Mouse (Mus musculus): ENCODE results near the gene Mgat5. TPM values are rescaled to one million over a fixed set of nuclear protein-coding genes. Genes with fewer than 3 reads are reported as not detected.

Mgat5 gene
- polyA plus RNA-seq, 1 experiment from 2014 or later = 4.0 TPM

GRCm38 (mm10) chr1:127273363-127273762, 68.5 kb downstream of the Mgat5 start:
- no peak overlapping the region for H3K27ac ChIP-seq (replicated peaks)

DNA sequence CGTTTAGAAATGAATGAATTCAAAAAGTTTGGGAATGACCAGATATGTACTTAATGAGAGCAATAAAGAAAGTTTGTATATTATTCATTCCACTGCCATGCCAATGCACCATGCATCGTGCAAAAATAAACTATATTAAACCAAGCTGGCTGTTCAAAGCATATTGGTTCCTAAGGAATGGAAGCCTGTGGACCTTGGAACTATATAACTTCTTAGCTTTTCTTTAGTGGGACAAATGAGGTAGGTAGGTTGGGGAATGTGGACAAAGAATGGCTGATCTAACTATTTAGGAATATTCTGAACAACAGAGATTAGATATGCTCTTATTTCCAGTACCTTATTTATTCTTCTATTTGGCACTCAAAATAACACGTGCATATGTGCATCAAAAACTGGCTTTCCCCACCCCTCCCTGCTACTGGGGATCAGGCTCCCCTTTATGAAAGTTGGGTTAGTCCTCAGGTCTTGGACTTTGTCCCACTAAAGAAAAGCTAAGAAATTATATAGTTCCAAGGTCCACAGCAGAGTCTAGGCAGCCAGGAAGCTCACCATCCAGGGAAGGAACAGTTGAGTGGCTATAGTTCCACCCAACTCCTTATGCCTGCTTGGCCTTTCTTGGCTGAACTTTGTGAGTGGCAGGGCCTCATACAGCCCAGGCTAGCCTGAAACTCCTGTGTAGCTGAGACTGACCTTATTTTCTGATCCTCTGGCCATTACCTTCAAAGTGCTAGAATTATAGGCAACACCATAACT, 70.9 kb downstream of the Mgat5 start:
- Histone ChIP-seq H3K27me3 (ENCODE audit: low read depth, poor library complexity, severe bottlenecking) (no peaks in the 10 kb centered on the region), H3K4me1 (no peaks in the 10 kb centered on the region), H3K9me3 (replicated peaks) (no peaks in the 10 kb centered on the region), H3K4me3 (no peak overlapping the region), H3K27ac (replicated peaks) (no peak overlapping the region), H3K36me3 (peaks cover 14% of the 10 kb centered on the region; the same call in 1 of the 2 replicates)
- no peak for DNase-seq (ENCODE audit: low spot score)
- 94% methylated on average over 3 of the region's 3 CpGs for WGBS

More at GRCm38 (mm10) chr1:127273363-127273762, 68.5 kb downstream of the Mgat5 start:
- DNase-seq (ENCODE audit: low spot score) = no peak
- Histone ChIP-seq H3K4me3 (no peak overlapping the region), H3K36me3 (peaks cover 11% of the 10 kb centered on the region; the same call in 1 of the 2 replicates), H3K4me1 (0 out of 2 replicates have a peak, but pooled peaks cover 3% of the 10 kb centered on the region), H3K9me3 (replicated peaks) (no peaks in the 10 kb centered on the region), H3K27me3 (ENCODE audit: low read depth, poor library complexity, severe bottlenecking) (no peaks in the 10 kb centered on the region)
- WGBS = 92% methylated on average over 5 of the region's 5 CpGs

- no peak overlapping the region for H3K4me3 ChIP-seq
- DNase-seq (ENCODE audit: low spot score) = no peak
- no peak overlapping the region for H3K27ac ChIP-seq (replicated peaks)
- H3K27me3 ChIP-seq (ENCODE audit: low read depth, poor library complexity, severe bottlenecking) = no peaks in the 10 kb centered on the region
- 92% methylated on average over 3 of the region's 3 CpGs for WGBS
- peaks cover 14% of the 10 kb centered on the region; the same call in 1 of the 2 replicates for H3K36me3 ChIP-seq
- no peaks in the 10 kb centered on the region for H3K9me3 ChIP-seq (replicated peaks)
- no peaks in the 10 kb centered on the region for H3K4me1 ChIP-seq
Observed at GRCm38 (mm10) chr1:127278067-127278466, 73.3 kb downstream of the Mgat5 start.

DNA sequence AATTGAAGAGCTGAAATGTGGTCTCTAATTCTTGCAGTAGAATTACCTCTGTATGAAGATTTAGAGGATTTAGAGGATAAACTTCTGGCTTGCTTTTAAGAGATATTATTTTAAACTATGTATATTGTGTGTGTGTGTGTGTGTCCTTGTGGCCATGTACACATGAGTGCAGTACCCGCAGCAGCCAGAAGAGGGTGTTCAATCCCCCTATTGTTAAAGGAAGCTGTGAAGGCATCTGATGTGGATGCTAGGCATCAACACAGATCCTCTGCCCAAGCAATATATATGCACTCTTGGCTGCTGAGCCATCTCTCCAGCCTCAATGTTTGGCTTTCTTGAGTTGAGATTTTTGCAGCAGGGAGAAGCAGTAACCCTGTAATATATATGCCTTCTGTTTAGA, 75.4 kb downstream of the Mgat5 start:
- peaks cover 5% of the 10 kb centered on the region; the same call in 1 of the 2 replicates for H3K4me1 ChIP-seq
- DNase-seq (ENCODE audit: low spot score) = no peak
- H3K27ac ChIP-seq (replicated peaks) = no peak overlapping the region
- WGBS = 97% methylated on average over 1 of the region's 1 CpGs
- no peaks in the 10 kb centered on the region for H3K27me3 ChIP-seq (ENCODE audit: low read depth, poor library complexity, severe bottlenecking)
- 0 out of 2 replicates have a peak, but pooled peaks cover 3% of the 10 kb centered on the region for H3K36me3 ChIP-seq
- no peak overlapping the region for H3K4me3 ChIP-seq
- no peaks in the 10 kb centered on the region for H3K9me3 ChIP-seq (replicated peaks)

DNA sequence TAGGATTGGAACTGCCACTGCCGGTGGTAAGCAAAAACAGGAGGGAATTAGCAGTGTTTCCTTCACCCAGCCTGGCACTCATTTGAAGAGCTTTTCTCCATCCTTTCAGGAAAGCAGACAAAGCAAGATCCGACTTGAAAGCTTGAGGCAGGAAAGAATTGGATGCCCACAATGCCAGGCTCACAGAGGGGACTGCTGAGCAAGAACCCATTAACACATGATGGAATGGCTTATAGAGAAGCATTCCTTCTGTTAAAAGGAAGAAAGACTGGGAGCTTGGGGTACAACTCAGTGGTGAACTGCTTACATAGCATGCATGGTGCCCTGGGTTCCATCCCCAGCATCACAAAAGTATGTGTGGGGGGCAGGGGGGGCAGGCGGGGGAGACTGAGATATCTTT, 80.2 kb downstream of the Mgat5 start:
- 62% methylated on average over 3 of the region's 3 CpGs for WGBS
- no peak overlapping the region for H3K27ac ChIP-seq (replicated peaks)
- no peaks in the 10 kb centered on the region for H3K27me3 ChIP-seq (ENCODE audit: low read depth, poor library complexity, severe bottlenecking)
- no peak for DNase-seq (ENCODE audit: low spot score)
- H3K4me1 ChIP-seq = peaks cover 6% of the 10 kb centered on the region; the same call in 1 of the 2 replicates
- H3K36me3 ChIP-seq = peaks cover 4% of the 10 kb centered on the region; the same call in 1 of the 2 replicates
- no peaks in the 10 kb centered on the region for H3K9me3 ChIP-seq (replicated peaks)
- no peak overlapping the region for H3K4me3 ChIP-seq

GRCm38 (mm10) chr1:127287505-127287904, 82.7 kb downstream of the Mgat5 start:
- Histone ChIP-seq H3K4me3 (no peak overlapping the region), H3K36me3 (peaks cover 4% of the 10 kb centered on the region; the same call in 1 of the 2 replicates), H3K4me1 (peaks cover 18% of the 10 kb centered on the region), H3K9me3 (replicated peaks) (no peaks in the 10 kb centered on the region), H3K27ac (replicated peaks) (no peak overlapping the region), H3K27me3 (ENCODE audit: low read depth, poor library complexity, severe bottlenecking) (no peaks in the 10 kb centered on the region)
- WGBS = 95% methylated on average over 6 of the region's 6 CpGs
- DNase-seq (ENCODE audit: low spot score) = no peak

DNA sequence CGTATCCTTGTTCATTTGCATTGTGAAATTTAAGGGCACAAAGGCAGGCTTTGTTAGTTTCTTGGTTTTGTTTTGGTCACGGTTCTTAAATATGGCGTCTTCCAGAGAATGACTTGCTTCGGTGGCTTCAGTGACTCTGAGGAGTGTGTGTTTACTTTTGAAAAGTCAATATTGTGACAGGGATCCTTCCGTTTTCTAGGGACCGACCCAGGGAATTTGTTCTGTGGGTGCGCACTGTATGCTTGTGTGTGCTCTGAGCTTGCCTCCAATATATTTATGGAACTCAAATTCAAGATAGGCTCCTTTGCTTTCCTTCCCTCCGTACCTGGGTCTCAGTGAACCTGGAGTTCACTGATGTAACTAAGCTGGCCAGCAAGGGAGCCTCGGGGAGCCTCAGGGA, 86.1 kb downstream of the Mgat5 start:
- DNase-seq (ENCODE audit: low spot score) = no peak
- H3K9me3 ChIP-seq (replicated peaks) = no peaks in the 10 kb centered on the region
- no peak overlapping the region for H3K4me3 ChIP-seq
- peaks cover 13% of the 10 kb centered on the region for H3K4me1 ChIP-seq
- H3K27ac ChIP-seq (replicated peaks) = no peak overlapping the region
- WGBS = 69% methylated on average over 9 of the region's 9 CpGs
- H3K36me3 ChIP-seq = peaks cover 4% of the 10 kb centered on the region; the same call in 1 of the 2 replicates
- H3K27me3 ChIP-seq (ENCODE audit: low read depth, poor library complexity, severe bottlenecking) = no peaks in the 10 kb centered on the region

DNA sequence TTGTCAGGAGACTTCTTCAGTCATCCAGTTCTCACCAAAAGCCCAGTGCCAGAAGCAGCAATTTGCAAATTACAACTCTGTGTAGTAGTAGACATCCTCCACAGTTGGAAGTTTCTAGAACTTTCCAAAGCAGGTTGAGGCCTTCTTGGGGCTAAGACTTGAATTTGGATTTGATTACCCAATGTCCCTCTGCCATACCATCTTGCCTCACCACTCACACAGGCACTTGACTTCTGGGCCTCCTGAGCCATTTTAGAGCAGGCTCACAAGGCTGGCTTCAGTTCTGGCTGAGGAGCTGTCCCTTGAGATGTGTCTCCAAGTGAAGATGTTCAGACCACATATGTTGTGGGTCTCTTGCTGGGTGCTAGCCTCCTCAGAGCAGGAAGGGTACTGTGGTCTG, 86.9 kb downstream of the Mgat5 start:
- H3K27me3 ChIP-seq (ENCODE audit: low read depth, poor library complexity, severe bottlenecking) = no peaks in the 10 kb centered on the region
- no peak overlapping the region for H3K4me3 ChIP-seq
- peaks cover 13% of the 10 kb centered on the region for H3K4me1 ChIP-seq
- H3K36me3 ChIP-seq = peaks cover 2% of the 10 kb centered on the region; the same call in 1 of the 2 replicates
- H3K9me3 ChIP-seq (replicated peaks) = no peaks in the 10 kb centered on the region
- DNase-seq (ENCODE audit: low spot score) = no peak
- no peak overlapping the region for H3K27ac ChIP-seq (replicated peaks)

DNA sequence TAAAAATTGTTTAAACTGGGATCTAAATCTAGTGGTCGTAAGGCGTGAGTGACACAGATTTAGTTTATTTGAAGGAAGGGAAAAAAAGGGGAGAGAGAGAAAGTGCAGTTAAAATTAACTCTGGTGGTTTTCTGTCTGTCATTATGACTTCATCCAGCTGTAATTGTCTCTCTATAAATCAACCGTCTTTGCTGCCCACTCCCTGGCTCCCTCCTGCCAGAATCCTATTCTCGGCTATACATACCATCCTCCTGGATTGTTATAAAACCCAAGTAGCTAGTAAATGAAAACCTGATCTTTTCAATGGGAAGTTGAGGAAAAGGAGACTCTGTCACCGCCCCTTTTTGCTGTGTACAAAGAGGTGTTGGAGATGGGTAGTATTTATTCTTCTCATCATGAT, 88.5 kb downstream of the Mgat5 start:
- no peak for DNase-seq (ENCODE audit: low spot score)
- no peaks in the 10 kb centered on the region for H3K27me3 ChIP-seq (ENCODE audit: low read depth, poor library complexity, severe bottlenecking)
- H3K9me3 ChIP-seq (replicated peaks) = no peaks in the 10 kb centered on the region
- peaks cover 13% of the 10 kb centered on the region for H3K4me1 ChIP-seq
- H3K36me3 ChIP-seq = no peaks in the 10 kb centered on the region
- no peak overlapping the region for H3K4me3 ChIP-seq
- 89% methylated on average over 5 of the region's 5 CpGs for WGBS
- no peak overlapping the region for H3K27ac ChIP-seq (replicated peaks)

- no peak for DNase-seq (ENCODE audit: low spot score)
- no peaks in the 10 kb centered on the region for H3K27me3 ChIP-seq (ENCODE audit: low read depth, poor library complexity, severe bottlenecking)
- no peak overlapping the region for H3K4me3 ChIP-seq
- no peaks in the 10 kb centered on the region for H3K36me3 ChIP-seq
- WGBS = 96% methylated on average over 3 of the region's 3 CpGs
- no peaks in the 10 kb centered on the region for H3K9me3 ChIP-seq (replicated peaks)
- no peak overlapping the region for H3K27ac ChIP-seq (replicated peaks)
- H3K4me1 ChIP-seq = no peaks in the 10 kb centered on the region
Observed at GRCm38 (mm10) chr1:127296815-127297214, 92.0 kb downstream of the Mgat5 start.

DNA sequence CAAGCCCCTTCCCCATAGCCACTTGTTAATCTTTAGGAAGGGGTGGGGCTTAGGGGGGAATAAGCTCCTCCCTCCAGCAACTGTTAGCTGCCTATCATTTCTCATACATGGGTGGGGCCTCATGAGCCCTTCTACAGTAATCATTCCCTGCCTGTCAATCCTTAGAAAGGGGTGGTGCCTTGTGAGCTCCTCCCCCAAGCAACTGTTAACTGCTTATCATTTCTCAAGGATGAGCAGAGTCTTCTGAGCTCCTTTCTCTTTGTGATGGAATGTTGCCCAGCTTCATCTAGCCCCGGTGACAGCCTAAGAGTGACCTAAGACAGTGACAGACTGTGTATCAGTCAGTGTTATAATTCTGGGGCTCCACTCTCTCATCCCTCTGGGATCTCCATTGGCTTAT, 95.0 kb downstream of the Mgat5 start:
- WGBS = 96% methylated on average over 1 of the region's 1 CpGs

GRCm38 (mm10) chr1:127301038-127301437, 96.2 kb downstream of the Mgat5 start:
- H3K9me3 ChIP-seq (replicated peaks) = no peaks in the 10 kb centered on the region
- no peaks in the 10 kb centered on the region for H3K4me1 ChIP-seq
- H3K36me3 ChIP-seq = no peaks in the 10 kb centered on the region
- DNase-seq (ENCODE audit: low spot score) = no peak
- WGBS = 94% methylated on average over 6 of the region's 6 CpGs
- no peaks in the 10 kb centered on the region for H3K27me3 ChIP-seq (ENCODE audit: low read depth, poor library complexity, severe bottlenecking)
- no peak overlapping the region for H3K4me3 ChIP-seq
- H3K27ac ChIP-seq (replicated peaks) = no peak overlapping the region

More for the DNA sequence above, 95.0 kb downstream of the Mgat5 start:
- no peaks in the 10 kb centered on the region for H3K27me3 ChIP-seq (ENCODE audit: low read depth, poor library complexity, severe bottlenecking)
- H3K27ac ChIP-seq (replicated peaks) = no peak overlapping the region
- H3K9me3 ChIP-seq (replicated peaks) = no peaks in the 10 kb centered on the region
- DNase-seq (ENCODE audit: low spot score) = no peak
- H3K4me1 ChIP-seq = no peaks in the 10 kb centered on the region
- H3K36me3 ChIP-seq = no peaks in the 10 kb centered on the region
- H3K4me3 ChIP-seq = no peak overlapping the region

GRCm38 (mm10) chr1:127302620-127303019, 97.8 kb downstream of the Mgat5 start:
- Histone ChIP-seq H3K27me3 (ENCODE audit: low read depth, poor library complexity, severe bottlenecking) (no peaks in the 10 kb centered on the region), H3K4me1 (no peaks in the 10 kb centered on the region), H3K9me3 (replicated peaks) (no peaks in the 10 kb centered on the region), H3K4me3 (no peak overlapping the region), H3K27ac (replicated peaks) (no peak overlapping the region), H3K36me3 (0 out of 2 replicates have a peak, but pooled peaks cover 4% of the 10 kb centered on the region)
- WGBS = 92% methylated on average over 2 of the region's 2 CpGs
- no peak for DNase-seq (ENCODE audit: low spot score)
